Mouse (Mus musculus) neural tube, embryonic 10.5 days (tissue): ENCODE data around the gene Foxn3.

Experiments used
- DNase-seq: peaks from one replicate; pipeline ENCODE4 v3.0.0-alpha.2; 2017; ENCODE audit warnings: low spot score; ENCODE audit errors: extremely low spot score

Gene Foxn3

GRCm38 (mm10) chr12:99526571-99527140 lies 36.7 kb downstream of the Foxn3 start:
- DNase-seq, result no peak

GRCm38 (mm10) chr12:99522882-99523281 lies 40.5 kb downstream of the Foxn3 start:
- no peak for DNase-seq

GRCm38 (mm10) chr12:99519862-99520261 lies 43.5 kb downstream of the Foxn3 start:
- no peak for DNase-seq

GRCm38 (mm10) chr12:99519191-99519614 lies 44.2 kb downstream of the Foxn3 start:
- no peak for DNase-seq

GRCm38 (mm10) chr12:99518640-99519039 lies 44.7 kb downstream of the Foxn3 start:
- DNase-seq, result no peak

GRCm38 (mm10) chr12:99518126-99518525 lies 45.3 kb downstream of the Foxn3 start:
- DNase-seq, result no peak

GRCm38 (mm10) chr12:99517296-99517695 lies 46.1 kb downstream of the Foxn3 start:
- DNase-seq, result no peak

- DNase-seq, result no peak
Measured at GRCm38 (mm10) chr12:99515481-99515880, 47.9 kb downstream of the Foxn3 start.

- no peak for DNase-seq
Measured at GRCm38 (mm10) chr12:99511644-99512043, 51.7 kb downstream of the Foxn3 start.

- no peak for DNase-seq
Measured at GRCm38 (mm10) chr12:99510759-99511158, 52.6 kb downstream of the Foxn3 start.

GRCm38 (mm10) chr12:99502225-99502624 lies 61.2 kb downstream of the Foxn3 start:
- no peak for DNase-seq

- peak; percentile 26 for DNase-seq
Measured at GRCm38 (mm10) chr12:99498978-99499694, 64.2 kb downstream of the Foxn3 start.

GRCm38 (mm10) chr12:99498189-99498977 lies 65.0 kb downstream of the Foxn3 start:
- no peak for DNase-seq

- no peak for DNase-seq
Measured at GRCm38 (mm10) chr12:99496945-99497344, 66.4 kb downstream of the Foxn3 start.

- DNase-seq, result no peak
Measured at GRCm38 (mm10) chr12:99490216-99490615, 73.2 kb downstream of the Foxn3 start.

- DNase-seq, result no peak
Measured at GRCm38 (mm10) chr12:99489001-99489592, 74.3 kb downstream of the Foxn3 start.

- DNase-seq, result no peak
Measured at GRCm38 (mm10) chr12:99480372-99480771, 83.0 kb downstream of the Foxn3 start.

- no peak for DNase-seq
Measured at GRCm38 (mm10) chr12:99474176-99474575, 89.2 kb downstream of the Foxn3 start.

GRCm38 (mm10) chr12:99473406-99474133 lies 89.8 kb downstream of the Foxn3 start:
- DNase-seq, result no peak

GRCm38 (mm10) chr12:99471431-99471830 lies 92.0 kb downstream of the Foxn3 start:
- DNase-seq, result no peak

- peak; percentile 24 for DNase-seq
Measured at GRCm38 (mm10) chr12:99467884-99468311, 95.5 kb downstream of the Foxn3 start.
